Mouse (Mus musculus) midbrain, embryonic 10.5 days (tissue): Measurements from ENCODE around the gene Nectin2. TPM values are rescaled to one million over a fixed set of nuclear protein-coding genes. Genes with fewer than 3 reads are reported as not detected.
A peak's percentile ranks its signal among the peaks of the same experiment; 100 is the strongest.

Experiments
- DNase-seq: peaks from one replicate; pipeline ENCODE4 v3.0.0-alpha.2; 2017; ENCODE audit warnings: low spot score
- H3K27ac ChIP-seq: fragments of 300-500 bp; sonication (generic); replicated peaks from 2 replicates; pipeline ENCODE4 v1.5.1; 2016; ENCODE audit warnings: mild to moderate bottlenecking
- H3K27me3 ChIP-seq: fragments of 300-500 bp; sonication (generic); 2 replicates; pipeline ENCODE4 v1.6.1; 2016; ENCODE audit warnings: low read depth, mild to moderate bottlenecking; ENCODE audit not compliant: poor library complexity, severe bottlenecking
- H3K36me3 ChIP-seq: fragments of 300-500 bp; sonication (generic); 2 replicates; pipeline ENCODE4 v1.6.1; 2016; ENCODE audit warnings: mild to moderate bottlenecking, moderate library complexity
- H3K4me1 ChIP-seq: fragments of 300-500 bp; sonication (generic); 2 replicates; pipeline ENCODE4 v1.6.1; 2016
- H3K4me3 ChIP-seq: fragments of 300-500 bp; sonication (generic); 2 replicates; pipeline ENCODE4 v1.5.1; 2016; ENCODE audit warnings: mild to moderate bottlenecking, moderate library complexity
- H3K9me3 ChIP-seq: fragments of 300-500 bp; sonication (generic); replicated peaks from 2 replicates; pipeline ENCODE4 v1.6.1; 2016; ENCODE audit warnings: mild to moderate bottlenecking
- WGBS: fragments of 180-500 bp; shearing (Covaris S2); methylation state at CpG from one replicate; pipeline ENCODE4 v1.1.7; 2016; 5-methylcytosine and 5-hydroxymethylcytosine counted together
- polyA plus RNA-seq: library from polyadenylated mRNA; unstranded; fragments of >200 nt; fragmentation: Nextera tagmentation; extraction: Ambion mirVana; gene quantifications from 2 replicates; pipeline ENCODE4 v1.2.1, GENCODE M21; 2016

Gene Nectin2
- polyA plus RNA-seq, 1 experiment from 2014 or later: 88.7 TPM

DNA sequence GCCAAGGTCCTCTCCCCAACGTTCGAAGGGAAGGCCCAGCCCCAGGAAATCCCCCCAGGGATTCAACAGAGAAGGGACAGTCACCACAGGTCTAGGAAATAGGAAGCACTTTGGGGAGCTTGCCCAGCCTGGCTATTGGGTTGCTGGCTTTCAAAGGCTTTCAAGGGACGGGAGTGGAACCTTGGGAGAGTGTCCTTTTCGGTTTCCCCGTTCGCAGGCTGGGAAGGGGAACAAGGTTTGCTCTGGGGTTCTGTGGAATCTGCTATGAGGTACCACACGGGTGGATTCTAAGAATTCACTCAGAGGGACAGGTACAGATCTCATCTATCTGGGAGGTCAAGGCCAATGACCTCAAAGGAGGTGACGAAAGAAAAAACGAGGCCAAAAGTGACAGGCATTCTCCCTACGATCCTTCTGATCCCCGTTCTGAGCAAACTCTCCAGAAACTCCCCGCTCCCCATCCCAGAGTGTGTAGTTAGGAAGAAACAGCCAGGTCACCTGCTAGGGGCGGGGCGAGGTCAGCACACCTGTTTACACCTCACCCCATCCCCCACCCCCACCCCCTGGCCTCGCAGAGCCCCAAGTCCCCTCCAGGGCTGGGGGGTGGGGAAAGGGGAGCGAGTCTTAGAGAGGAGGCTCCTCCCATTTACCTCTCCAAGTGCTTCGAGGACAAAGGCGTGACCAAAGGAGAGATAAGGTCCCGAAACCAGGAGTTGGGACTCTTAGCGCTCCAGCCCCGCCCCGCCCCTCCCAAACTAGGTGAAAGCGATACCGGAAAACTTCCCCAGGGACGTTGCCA is 2.7 kb downstream of the Nectin2 start:
- Histone ChIP-seq H3K4me3 (peak overlapping the region; percentile 70), H3K27me3 (no peaks in the 10 kb centered on the region), H3K36me3 (peaks cover 29% of the 10 kb centered on the region), H3K9me3 (no peaks in the 10 kb centered on the region), H3K4me1 (peaks cover 58% of the 10 kb centered on the region), H3K27ac (peak overlapping the region; percentile 85)
- WGBS: 1% methylated on average over 25 of the region's 25 CpGs
- no peak for DNase-seq

DNA sequence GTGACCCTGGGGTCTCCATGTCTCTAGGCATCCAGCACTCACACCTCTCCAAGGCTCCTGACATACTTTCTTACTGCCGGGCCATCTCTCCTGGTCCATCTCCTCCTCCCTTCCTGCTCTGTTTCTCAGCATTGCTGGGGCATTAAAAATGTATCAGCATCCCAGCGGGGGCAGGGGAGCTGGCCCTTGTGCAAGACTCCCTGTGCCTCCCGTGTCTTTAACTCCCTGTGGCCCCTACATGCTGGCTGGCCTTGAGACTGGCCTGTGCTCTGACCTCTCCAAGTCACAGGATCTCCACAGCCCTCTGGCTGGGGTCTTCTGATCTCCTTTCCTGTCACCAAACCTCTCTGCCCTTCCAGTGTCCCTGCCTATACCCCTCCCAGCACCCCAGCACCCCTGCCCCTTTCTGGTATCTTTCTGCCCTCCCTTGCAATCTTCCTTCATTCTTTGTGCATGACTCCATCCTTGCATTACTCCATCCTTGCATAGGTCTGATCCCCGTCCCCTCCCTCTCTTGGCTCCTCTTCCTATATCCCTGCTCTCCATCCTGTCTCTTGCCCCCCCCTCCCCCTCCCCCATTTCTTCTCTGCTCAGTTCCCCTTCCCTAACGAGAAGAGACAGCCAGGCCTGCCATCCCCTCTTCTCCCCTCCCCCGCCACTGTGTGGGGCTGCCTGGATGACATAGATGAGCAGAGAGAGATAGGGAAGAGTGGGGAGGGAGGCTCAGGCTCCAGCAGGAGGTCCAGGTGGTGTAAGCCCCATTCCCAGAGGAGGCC is 3.7 kb downstream of the Nectin2 start:
- H3K4me1 ChIP-seq: peaks cover 68% of the 10 kb centered on the region
- H3K4me3 ChIP-seq: peak overlapping the region; percentile 70
- no peak for DNase-seq
- no peaks in the 10 kb centered on the region for H3K27me3 ChIP-seq
- H3K9me3 ChIP-seq: no peaks in the 10 kb centered on the region
- WGBS: 29% methylated on average over 6 of the region's 6 CpGs
- peaks cover 29% of the 10 kb centered on the region for H3K36me3 ChIP-seq
- H3K27ac ChIP-seq: peak overlapping the region; percentile 23; the same call in 1 of the 2 replicates

DNA sequence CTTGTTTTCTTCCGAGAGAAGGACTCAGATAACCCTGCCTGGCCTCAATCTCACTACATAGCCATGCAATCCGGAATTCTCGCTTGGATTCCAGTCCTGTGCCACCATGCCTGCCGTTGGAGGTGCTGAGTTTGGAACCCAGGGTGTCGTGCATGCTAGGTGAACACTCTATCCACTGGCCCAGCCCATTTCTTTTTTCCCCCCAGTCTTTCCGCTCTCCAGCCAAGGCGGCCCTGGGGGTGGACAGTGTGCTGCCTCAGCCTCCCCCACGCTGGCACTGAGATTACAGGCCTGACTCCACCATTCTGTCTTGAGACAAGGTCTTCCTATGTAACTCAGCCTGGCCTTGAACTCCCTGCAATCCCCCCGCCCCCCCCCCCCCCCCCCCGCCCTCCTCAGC is 4.3 kb downstream of the Nectin2 start:
- Histone ChIP-seq H3K36me3 (peaks cover 31% of the 10 kb centered on the region), H3K27me3 (no peaks in the 10 kb centered on the region), H3K4me3 (0 out of 2 replicates have a peak overlapping the region, but pooled peaks have one; percentile 16), H3K9me3 (no peaks in the 10 kb centered on the region), H3K27ac (no peak overlapping the region), H3K4me1 (peaks cover 72% of the 10 kb centered on the region)
- 76% methylated on average over 9 of the region's 10 CpGs for WGBS
- DNase-seq: no peak

DNA sequence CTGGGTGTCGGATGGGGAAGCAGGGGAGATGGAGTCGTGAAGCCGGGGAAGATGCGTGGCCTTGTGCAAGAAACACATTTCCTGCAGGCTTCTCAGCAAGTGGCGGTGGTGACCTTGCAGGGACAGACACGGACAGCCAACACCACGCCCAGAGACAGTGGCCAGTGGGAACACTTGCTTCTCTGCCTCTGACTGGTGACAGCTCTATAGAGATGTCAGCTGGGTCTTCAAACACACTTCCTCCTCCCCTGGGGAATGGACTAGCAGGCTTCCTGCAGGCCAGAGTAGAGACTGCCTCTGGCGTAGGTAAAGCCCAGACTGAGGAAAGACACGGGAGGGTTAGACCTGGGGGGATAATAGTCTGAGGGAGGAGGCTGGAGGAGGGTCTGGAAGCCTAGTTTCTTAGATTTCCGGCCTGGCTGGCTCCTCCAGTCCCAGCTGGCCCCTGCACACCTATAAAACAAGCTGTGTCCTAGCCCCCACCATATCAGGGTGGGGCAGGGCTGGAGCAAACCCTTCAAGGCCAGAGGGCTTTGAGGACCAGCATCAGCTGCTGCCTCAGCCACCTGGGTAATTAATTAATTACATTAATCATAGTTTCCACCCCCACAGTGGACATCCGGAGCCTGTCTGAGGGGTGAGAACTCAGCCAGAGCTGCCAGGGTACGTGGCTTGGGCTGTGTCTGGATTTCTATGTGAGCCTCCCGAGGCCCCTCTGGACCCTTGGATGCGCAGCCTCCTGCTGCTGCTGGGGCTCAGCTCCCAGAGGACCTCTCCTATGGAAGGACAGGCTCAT is 5.5 kb downstream of the Nectin2 start:
- Histone ChIP-seq H3K4me3 (0 out of 2 replicates have a peak overlapping the region, but pooled peaks have one; percentile 7), H3K27ac (peak overlapping the region; percentile 46; the same call in 1 of the 2 replicates)
- no peak for DNase-seq

DNA sequence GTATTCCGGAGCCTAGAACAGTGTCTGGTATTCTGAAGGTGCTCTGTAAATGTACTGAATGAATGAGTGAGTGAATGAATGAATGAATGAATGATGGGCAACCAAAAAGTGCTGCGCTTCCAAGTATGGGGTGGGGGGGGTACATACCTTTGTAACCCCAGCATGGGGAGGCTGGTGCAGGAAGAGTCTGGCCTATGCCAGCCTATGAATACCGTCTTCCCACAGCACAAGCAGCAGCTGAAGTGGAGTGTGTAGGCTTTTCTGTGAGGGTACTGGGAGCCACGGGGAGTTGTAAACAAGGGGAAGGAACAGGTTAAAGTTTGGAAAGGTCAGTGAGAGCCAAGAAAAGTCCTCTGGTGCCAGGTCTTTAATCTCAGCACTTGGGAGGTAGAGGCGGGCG is 6.5 kb downstream of the Nectin2 start:
- peaks cover 44% of the 10 kb centered on the region for H3K36me3 ChIP-seq
- H3K4me1 ChIP-seq: peaks cover 63% of the 10 kb centered on the region

More for the DNA sequence above, 5.5 kb downstream of the Nectin2 start:
- peaks cover 43% of the 10 kb centered on the region for H3K36me3 ChIP-seq
- 79% methylated on average over 14 of the region's 14 CpGs for WGBS
- no peaks in the 10 kb centered on the region for H3K27me3 ChIP-seq
- 0 out of 2 replicates have a peak, but pooled peaks cover 3% of the 10 kb centered on the region for H3K9me3 ChIP-seq
- peaks cover 64% of the 10 kb centered on the region for H3K4me1 ChIP-seq

DNA sequence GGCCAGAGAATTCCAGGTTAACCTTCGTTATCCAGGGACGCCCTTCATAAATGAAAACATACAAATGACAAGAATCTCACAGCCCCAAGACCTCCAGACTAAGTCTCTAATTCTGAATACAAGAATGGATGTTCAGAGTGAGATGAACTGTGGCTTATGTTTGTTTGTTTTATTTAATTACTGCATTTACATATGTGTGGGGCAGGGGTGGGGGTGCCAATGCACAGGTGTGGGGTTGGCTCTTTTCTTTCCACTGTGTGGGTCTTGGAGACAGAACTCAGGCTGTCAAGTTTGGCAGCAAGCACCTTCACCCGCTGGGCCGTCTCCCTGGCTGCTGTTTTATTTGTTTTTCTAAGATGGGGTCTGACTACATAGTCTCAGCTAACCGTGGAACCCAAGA is 7.8 kb downstream of the Nectin2 start:
- WGBS: 57% methylated on average over 5 of the region's 5 CpGs
- DNase-seq: no peak
- Histone ChIP-seq H3K36me3 (peaks cover 53% of the 10 kb centered on the region), H3K9me3 (0 out of 2 replicates have a peak, but pooled peaks cover 3% of the 10 kb centered on the region), H3K27me3 (no peaks in the 10 kb centered on the region), H3K4me3 (no peak overlapping the region), H3K4me1 (peaks cover 49% of the 10 kb centered on the region), H3K27ac (0 out of 2 replicates have a peak overlapping the region, but pooled peaks have one; percentile 57)

More for the DNA sequence above, 6.5 kb downstream of the Nectin2 start:
- WGBS: 91% methylated on average over 6 of the region's 6 CpGs
- 0 out of 2 replicates have a peak, but pooled peaks cover 3% of the 10 kb centered on the region for H3K9me3 ChIP-seq
- no peak for DNase-seq
- H3K27ac ChIP-seq: no peak overlapping the region
- no peaks in the 10 kb centered on the region for H3K27me3 ChIP-seq
- H3K4me3 ChIP-seq: no peak overlapping the region

DNA sequence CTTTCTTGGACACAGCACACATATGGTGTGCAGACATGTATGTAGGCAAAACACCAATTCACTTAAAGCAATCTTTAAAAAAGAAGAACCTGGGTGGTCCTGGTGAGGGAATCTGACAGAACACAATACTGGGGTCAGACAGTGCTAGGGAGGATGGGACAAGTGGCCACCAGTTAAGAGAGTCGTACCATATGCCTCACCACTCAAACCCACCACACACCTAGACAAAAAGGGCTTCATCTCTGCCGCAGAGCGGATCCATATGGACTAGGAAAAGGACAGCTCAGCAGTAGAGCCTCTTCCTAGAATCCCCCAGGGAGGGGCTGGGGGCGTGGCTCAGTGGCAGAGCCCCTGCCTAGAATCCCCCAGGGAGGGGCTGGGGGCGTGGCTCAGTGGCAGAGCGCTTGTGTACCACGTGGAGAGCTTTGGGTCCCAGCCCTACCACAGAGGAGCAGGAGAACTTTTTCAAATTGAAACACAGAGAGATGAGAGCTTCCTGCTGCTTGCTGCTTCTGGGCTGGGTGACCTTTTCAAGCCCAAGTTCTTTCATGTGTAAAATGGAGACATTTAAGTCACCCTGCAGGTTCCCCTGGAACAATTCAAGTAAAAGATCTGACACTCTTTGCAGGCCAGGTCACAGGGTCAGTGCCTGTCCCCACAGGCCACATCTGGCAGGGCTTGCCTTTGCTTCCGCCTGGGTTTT is 8.8 kb downstream of the Nectin2 start:
- H3K9me3 ChIP-seq: 0 out of 2 replicates have a peak, but pooled peaks cover 3% of the 10 kb centered on the region
- DNase-seq: peak; percentile 47
- 16% methylated on average over 8 of the region's 8 CpGs for WGBS
- H3K27ac ChIP-seq: peak overlapping the region; percentile 57; the same call in 1 of the 2 replicates
- peak overlapping the region; percentile 11; the same call in 1 of the 2 replicates for H3K4me3 ChIP-seq
- H3K4me1 ChIP-seq: peaks cover 40% of the 10 kb centered on the region
- peaks cover 63% of the 10 kb centered on the region for H3K36me3 ChIP-seq
- H3K27me3 ChIP-seq: no peaks in the 10 kb centered on the region

DNA sequence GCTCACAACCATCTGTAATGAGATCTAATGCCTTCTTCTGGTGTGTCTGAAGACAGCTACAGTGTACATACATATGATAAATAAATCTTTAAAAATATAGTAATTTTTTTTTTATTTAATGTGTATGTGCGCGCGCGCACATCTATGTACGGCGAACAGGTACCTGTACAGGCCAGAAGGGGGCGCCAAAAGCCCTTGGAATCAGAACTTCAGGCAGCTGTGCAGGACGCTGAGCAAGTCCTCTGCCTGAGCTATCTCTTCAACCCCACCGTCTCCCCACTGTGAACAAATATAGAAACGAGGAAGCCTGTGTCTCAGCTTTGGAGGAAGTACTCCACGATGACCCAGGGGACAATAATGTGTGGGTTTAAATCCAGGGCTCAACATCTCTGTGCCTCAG is 10.0 kb downstream of the Nectin2 start:
- no peaks in the 10 kb centered on the region for H3K27me3 ChIP-seq
- H3K9me3 ChIP-seq: 0 out of 2 replicates have a peak, but pooled peaks cover 3% of the 10 kb centered on the region
- 92% methylated on average over 11 of the region's 11 CpGs for WGBS
- no peak for DNase-seq
- peaks cover 30% of the 10 kb centered on the region for H3K4me1 ChIP-seq
- no peak overlapping the region for H3K27ac ChIP-seq
- H3K36me3 ChIP-seq: peaks cover 68% of the 10 kb centered on the region
- H3K4me3 ChIP-seq: no peak overlapping the region

DNA sequence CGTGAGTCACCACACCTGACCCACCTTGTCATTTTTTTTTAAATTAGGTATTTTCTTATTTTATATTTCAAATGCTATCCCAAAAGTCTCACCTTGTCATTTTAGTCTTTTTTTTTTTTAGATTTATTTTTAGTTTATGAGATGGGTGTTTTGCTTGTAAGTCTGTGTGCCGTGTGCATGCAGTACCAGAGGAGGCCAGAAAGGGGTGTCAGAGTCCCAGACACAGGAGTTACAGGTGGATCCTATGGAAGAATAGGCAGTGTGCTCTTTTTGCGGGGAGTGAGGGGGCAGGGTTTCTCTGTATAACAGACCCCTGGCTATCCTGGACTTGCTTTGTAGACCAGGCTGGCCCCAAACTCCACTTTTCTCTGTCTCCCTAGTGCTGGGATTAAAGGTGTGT is 11.5 kb downstream of the Nectin2 start:
- Histone ChIP-seq H3K4me1 (peaks cover 21% of the 10 kb centered on the region), H3K27me3 (no peaks in the 10 kb centered on the region), H3K4me3 (no peak overlapping the region), H3K36me3 (peaks cover 69% of the 10 kb centered on the region), H3K27ac (no peak overlapping the region), H3K9me3 (0 out of 2 replicates have a peak, but pooled peaks cover 3% of the 10 kb centered on the region)
- DNase-seq: no peak
- 90% methylated on average over 3 of the region's 3 CpGs for WGBS

DNA sequence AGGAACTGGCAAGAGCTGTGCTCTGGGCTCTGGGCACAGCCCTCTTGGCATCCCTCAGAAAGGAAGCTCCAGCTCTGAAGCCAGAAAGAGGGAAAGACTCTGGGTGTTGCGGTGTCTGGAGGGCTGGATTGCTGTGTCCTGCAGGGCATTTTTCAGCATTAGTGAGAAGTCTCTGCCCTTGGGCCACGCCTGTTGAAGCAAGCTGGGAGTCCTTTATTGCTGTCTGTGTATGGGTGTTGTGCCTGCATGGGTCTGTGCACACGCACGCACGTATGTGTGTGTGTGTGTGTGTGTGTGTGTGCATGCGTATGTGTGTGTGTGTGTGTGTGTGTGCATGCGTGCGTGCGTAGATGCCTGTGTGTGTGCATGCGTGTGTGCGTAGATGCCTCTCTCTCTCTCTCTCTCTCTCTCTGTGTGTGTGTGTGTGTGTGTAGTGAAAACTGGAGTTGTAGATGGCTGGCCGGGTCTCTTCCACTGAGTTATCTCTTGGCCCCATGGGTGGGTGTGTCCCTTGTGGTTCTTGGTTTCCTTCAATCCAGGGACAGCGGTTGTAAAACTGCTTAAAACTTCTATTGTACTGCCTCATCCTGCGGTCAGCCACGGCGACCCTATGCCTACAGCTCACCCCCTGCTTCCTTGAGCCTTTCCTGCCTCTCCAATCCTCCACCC is 13.8 kb downstream of the Nectin2 start:
- H3K36me3 ChIP-seq: peaks cover 79% of the 10 kb centered on the region
- DNase-seq: no peak
- no peak overlapping the region for H3K27ac ChIP-seq
- no peaks in the 10 kb centered on the region for H3K27me3 ChIP-seq
- H3K9me3 ChIP-seq: 0 out of 2 replicates have a peak, but pooled peaks cover 3% of the 10 kb centered on the region
- H3K4me3 ChIP-seq: no peak overlapping the region
- H3K4me1 ChIP-seq: peaks cover 9% of the 10 kb centered on the region
- WGBS: 88% methylated on average over 16 of the region's 16 CpGs

DNA sequence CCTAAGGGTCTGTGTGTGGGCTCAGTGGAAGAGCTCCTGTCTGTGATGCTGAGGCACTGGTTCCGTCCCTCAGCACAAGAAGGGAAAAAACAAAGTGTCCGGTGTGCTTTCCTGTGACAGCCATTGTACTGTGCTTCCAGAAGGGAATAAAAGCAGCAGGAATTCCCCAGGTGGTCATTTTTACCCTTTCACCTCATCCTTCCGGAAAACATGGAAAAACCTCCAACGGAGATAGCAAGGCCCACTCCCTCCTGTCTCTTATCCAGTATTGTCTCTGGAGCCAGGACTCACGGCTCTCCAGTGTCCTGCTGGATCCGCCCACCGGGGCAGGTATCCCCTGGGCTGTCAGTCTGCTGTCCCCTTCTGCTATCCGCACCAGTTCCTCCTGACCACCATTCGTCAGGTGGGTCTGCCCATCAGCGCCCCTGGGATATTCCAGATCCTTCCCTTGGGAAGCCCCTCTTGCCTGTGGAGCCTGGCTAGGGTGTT is 16.1 kb downstream of the Nectin2 start:
- no peak overlapping the region for H3K4me3 ChIP-seq
- peaks cover 87% of the 10 kb centered on the region for H3K36me3 ChIP-seq
- H3K9me3 ChIP-seq: no peaks in the 10 kb centered on the region
- no peak overlapping the region for H3K27ac ChIP-seq
- WGBS: 88% methylated on average over 10 of the region's 10 CpGs
- no peaks in the 10 kb centered on the region for H3K4me1 ChIP-seq
- DNase-seq: no peak
- H3K27me3 ChIP-seq: no peaks in the 10 kb centered on the region
